Mouse (Mus musculus) MEL (cell line): ENCODE measurements around the gene A3galt2. TPM values are rescaled to one million over a fixed set of nuclear protein-coding genes. Genes with fewer than 3 reads are reported as not detected.

Experiments used
- DNase-seq: peaks from one replicate; pipeline ENCODE4 v3.0.0; 2011; ENCODE audit warnings: low read depth, low spot score
- H3K27ac ChIP-seq: 2 replicates; pipeline ENCODE4 v1.5.1; 2012; ENCODE audit warnings: low read depth, mild to moderate bottlenecking, control low read depth, low read length, moderate library complexity; ENCODE audit not compliant: control insufficient read depth
- H3K27me3 ChIP-seq, 2 experiments: fragments of 150-350 bp in 1 of 2; sonication (generic) in 1 of 2; 2 replicates each; pipeline ENCODE4 v1.6.1; 2012; ENCODE audit warnings: low read length in 2 of 2, mild to moderate bottlenecking in 2 of 2, improper control_type of control experiment in 1 of 2, moderate library complexity in 1 of 2; ENCODE audit not compliant: insufficient read depth in 2 of 2, control insufficient read depth in 1 of 2
- H3K36me3 ChIP-seq, 2 experiments: 2 replicates each; pipeline ENCODE4 v1.6.1; 2012 to 2014; ENCODE audit warnings: low read length in 2 of 2, improper control_type of control experiment in 1 of 2, inconsistent platforms in 1 of 2, mild to moderate bottlenecking in 1 of 2; ENCODE audit not compliant: insufficient read depth in 2 of 2, control insufficient read depth in 1 of 2
- H3K4me1 ChIP-seq, 2 experiments: fragments of 150-350 bp in 1 of 2; sonication (generic) in 1 of 2; 2 replicates each; pipeline ENCODE4 v1.6.1; 2012; ENCODE audit warnings: low read length in 2 of 2, improper control_type of control experiment in 1 of 2, mild to moderate bottlenecking in 1 of 2; ENCODE audit not compliant: insufficient read depth in 2 of 2, control insufficient read depth in 1 of 2
- H3K4me3 ChIP-seq, 2 experiments: fragments of 150-350 bp in 1 of 2; sonication (generic) in 1 of 2; 2 replicates each; pipeline ENCODE4 v1.5.1; 2012; ENCODE audit warnings: low read depth in 2 of 2, low read length in 2 of 2, mild to moderate bottlenecking in 2 of 2, moderate library complexity in 2 of 2, control low read depth in 1 of 2, improper control_type of control experiment in 1 of 2; ENCODE audit not compliant: control insufficient read depth in 1 of 2, insufficient read depth in 1 of 2
- H3K79me2 ChIP-seq: 2 replicates; pipeline ENCODE4 v1.6.1; 2012; ENCODE audit warnings: mild to moderate bottlenecking, low read length, moderate library complexity; ENCODE audit not compliant: control insufficient read depth, poor library complexity, insufficient read depth
- H3K9ac ChIP-seq: 2 replicates; pipeline ENCODE4 v1.6.1; 2012; ENCODE audit warnings: low read depth, mild to moderate bottlenecking, control low read depth, low read length, moderate library complexity; ENCODE audit not compliant: control insufficient read depth, poor library complexity, severe bottlenecking
- H3K9me3 ChIP-seq: fragments of 150-350 bp; sonication (generic); replicated peaks from 2 replicates; pipeline ENCODE4 v1.6.1; 2012; ENCODE audit warnings: mild to moderate bottlenecking, low read length, improper control_type of control experiment, moderate library complexity; ENCODE audit not compliant: insufficient read depth
- BHLHE40 ChIP-seq: IDR thresholded peaks from 2 replicates; pipeline ENCODE4 v1.6.1; 2012; ENCODE audit warnings: low read depth, mild to moderate bottlenecking, inconsistent platforms, low read length, improper control_type of control experiment, borderline replicate concordance
- CHD1 ChIP-seq: IDR thresholded peaks from 2 replicates; pipeline ENCODE4 v1.6.1; 2012; ENCODE audit warnings: low read depth, mild to moderate bottlenecking, inconsistent platforms, low read length, improper control_type of control experiment
- CTCF ChIP-seq, 3 experiments: IDR thresholded peaks in 2 of 3; conservative IDR thresholded peaks in 1 of 3; 2 replicates each; pipeline ENCODE4 v1.5.1; 2011 to 2012; ENCODE audit warnings: low read length in 3 of 3, low read depth in 2 of 3, mild to moderate bottlenecking in 2 of 3, improper control_type of control experiment in 1 of 3, inconsistent platforms in 1 of 3, mixed read lengths in 1 of 3, moderate library complexity in 1 of 3; ENCODE audit not compliant: control insufficient read depth in 1 of 3, insufficient read depth in 1 of 3, poor library complexity in 1 of 3, severe bottlenecking in 1 of 3
- ELF1 ChIP-seq: IDR thresholded peaks from 2 replicates; pipeline ENCODE4 v1.6.1; 2014; ENCODE audit warnings: low read depth, mild to moderate bottlenecking, inconsistent platforms, low read length, improper control_type of control experiment, moderate library complexity
- ETS1 ChIP-seq: IDR thresholded peaks from 2 replicates; pipeline ENCODE4 v1.6.1; 2012; ENCODE audit warnings: low read depth, mild to moderate bottlenecking, inconsistent platforms, low read length, improper control_type of control experiment, moderate library complexity
- GABPA ChIP-seq: IDR thresholded peaks from 2 replicates; pipeline ENCODE4 v1.6.1; 2012; ENCODE audit warnings: low read depth, mild to moderate bottlenecking, inconsistent platforms, low read length, improper control_type of control experiment, moderate library complexity
- JUND ChIP-seq: IDR thresholded peaks from 2 replicates; pipeline ENCODE4 v1.6.1; 2011; ENCODE audit warnings: low read depth, mild to moderate bottlenecking, improper control_type of control experiment, low read length
- MYB ChIP-seq: IDR thresholded peaks from 2 replicates; pipeline ENCODE4 v1.6.1; 2011; ENCODE audit warnings: mild to moderate bottlenecking, low read depth, low read length, improper control_type of control experiment
- NELFE ChIP-seq: IDR thresholded peaks from 2 replicates; pipeline ENCODE4 v1.6.1; 2011; ENCODE audit warnings: low read depth, low read length, improper control_type of control experiment
- TAL1 ChIP-seq: IDR thresholded peaks from 2 replicates; pipeline ENCODE4 v1.6.1; 2012; ENCODE audit warnings: mild to moderate bottlenecking, inconsistent platforms, low read length, moderate library complexity, mixed read lengths
- TCF12 ChIP-seq: IDR thresholded peaks from 2 replicates; pipeline ENCODE4 v1.6.1; 2014; ENCODE audit warnings: low read depth, mild to moderate bottlenecking, inconsistent platforms, low read length, improper control_type of control experiment, moderate library complexity
- UBTF ChIP-seq: IDR thresholded peaks from 2 replicates; pipeline ENCODE4 v1.6.1; 2012; ENCODE audit warnings: low read depth, mild to moderate bottlenecking, inconsistent platforms, low read length, improper control_type of control experiment, moderate library complexity, borderline replicate concordance; ENCODE audit not compliant: insufficient read depth
- USF1 ChIP-seq: IDR thresholded peaks from 2 replicates; pipeline ENCODE4 v1.6.1; 2014; ENCODE audit warnings: low read depth, mild to moderate bottlenecking, inconsistent platforms, low read length, improper control_type of control experiment, moderate library complexity
- ZMIZ1 ChIP-seq: IDR thresholded peaks from 2 replicates; pipeline ENCODE4 v1.6.1; 2012; ENCODE audit warnings: low read depth, mild to moderate bottlenecking, inconsistent platforms, low read length, improper control_type of control experiment, moderate library complexity
- ZNF384 ChIP-seq: IDR thresholded peaks from 2 replicates; pipeline ENCODE4 v1.6.1; 2012; ENCODE audit warnings: low read depth, mild to moderate bottlenecking, inconsistent platforms, low read length, improper control_type of control experiment
- polyA plus RNA-seq, 2 experiments: library from polyadenylated mRNA; stranded (reverse) in 1 of 2; unstranded in 1 of 2; fragments of >175 nt in 1 of 2; fragments of >200 nt in 1 of 2; gene quantifications; 2 replicates each; pipeline versions ENCODE4 v1.2.1 to v1.2.4; 2012; ENCODE audit warnings: low replicate concordance in 2 of 2, low read depth in 1 of 2; ENCODE audit not compliant: insufficient read length in 2 of 2, insufficient read depth in 1 of 2, missing spikeins in 1 of 2
- total RNA-seq: library from RNA; depleted of rRNA; stranded (reverse); fragments of 300-350 nt; gene quantifications from 2 replicates; pipeline ENCODE4 v1.2.3, GENCODE M21; 2012

The A3galt2 gene
- total and polyA plus RNA-seq, 3 experiments = 0.06 TPM; not detected in 2

GRCm38 (mm10) chr4:128787023-128787939 lies 32.1 kb downstream of the A3galt2 start:
- Histone ChIP-seq H3K9me3 (no peaks in the 10 kb centered on the region), H3K4me3 (no peak overlapping the region), H3K27me3 (no peaks in the 10 kb centered on the region), H3K79me2 (no peaks in the 10 kb centered on the region), H3K36me3 (no peaks in the 10 kb centered on the region; a peak in 1 of 4 replicates), H3K4me1 (no peaks in the 10 kb centered on the region), H3K27ac (no peak overlapping the region), H3K9ac (no peak overlapping the region)
- TF ChIP-seq NELFE (no peak), TAL1 (no peak), JUND (no peak), USF1 (no peak), BHLHE40 (no peak), CHD1 (no peak), GABPA (no peak)
- no peak for DNase-seq

GRCm38 (mm10) chr4:128788108-128788507 lies 32.9 kb downstream of the A3galt2 start:
- DNase-seq = no peak
- TF ChIP-seq MYB (no peak), CTCF (IDR thresholded peaks at IDR 0.05 in 2 of 3, conservative IDR thresholded peaks at IDR 0.05 in 1 of 3; ENCODE audit: control insufficient read depth in 1 of 3, insufficient read depth in 1 of 3, low read depth in 2 of 3, low read length in 3 of 3, poor library complexity in 1 of 3, severe bottlenecking in 1 of 3) (no peak), ZMIZ1 (no peak), TCF12 (no peak), ETS1 (no peak), UBTF (no peak), GABPA (no peak), ELF1 (no peak), ZNF384 (no peak), JUND (no peak)
- no peaks in the 10 kb centered on the region for H3K27me3 ChIP-seq
- H3K36me3 ChIP-seq = no peaks in the 10 kb centered on the region; a peak in 1 of 4 replicates
- H3K4me1 ChIP-seq = no peaks in the 10 kb centered on the region
- H3K9me3 ChIP-seq = no peaks in the 10 kb centered on the region
- no peaks in the 10 kb centered on the region for H3K79me2 ChIP-seq
- H3K27ac ChIP-seq = no peak overlapping the region
- no peak overlapping the region for H3K4me3 ChIP-seq
- H3K9ac ChIP-seq = no peak overlapping the region
